Mouse (Mus musculus) liver, embryonic 14 days (tissue): ENCODE measurements around the gene Smtnl1. TPM values are rescaled to one million over a fixed set of nuclear protein-coding genes. Genes with fewer than 3 reads are reported as not detected.

Experiments used
- polyA plus RNA-seq: library from polyadenylated mRNA; depleted of rRNA; stranded (reverse); fragments of >200 nt; gene quantifications from 2 replicates; pipeline ENCODE4 v1.2.3, GENCODE M21; 2012; rRNA removed

Smtnl1 gene
- polyA plus RNA-seq = 0.24 and 0.31 TPM in 2 replicates

DNA sequence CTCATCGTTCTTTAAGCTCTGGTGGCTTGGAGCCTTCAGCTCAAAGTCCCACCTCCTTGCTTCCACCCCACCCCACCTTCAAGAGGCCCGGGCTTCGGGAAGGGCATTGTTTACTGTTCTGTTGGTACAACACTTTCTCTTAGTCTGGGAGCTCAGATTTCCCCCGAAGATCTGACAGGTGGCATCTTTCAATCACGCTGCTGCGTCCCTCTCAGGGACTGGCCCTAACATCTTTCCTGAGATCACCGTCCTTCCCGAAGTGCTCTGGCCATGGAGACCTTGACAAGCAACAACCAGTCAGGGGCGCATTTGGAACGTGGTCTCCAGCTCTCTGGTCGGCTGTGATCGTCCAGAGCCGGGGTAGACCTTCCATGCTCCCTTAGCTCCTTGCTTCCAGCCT lies at the start of gene Smtnl1:
Smtnl1 (minus strand) TSS at position 101 of the 400 bp plus-strand sequence.

DNA sequence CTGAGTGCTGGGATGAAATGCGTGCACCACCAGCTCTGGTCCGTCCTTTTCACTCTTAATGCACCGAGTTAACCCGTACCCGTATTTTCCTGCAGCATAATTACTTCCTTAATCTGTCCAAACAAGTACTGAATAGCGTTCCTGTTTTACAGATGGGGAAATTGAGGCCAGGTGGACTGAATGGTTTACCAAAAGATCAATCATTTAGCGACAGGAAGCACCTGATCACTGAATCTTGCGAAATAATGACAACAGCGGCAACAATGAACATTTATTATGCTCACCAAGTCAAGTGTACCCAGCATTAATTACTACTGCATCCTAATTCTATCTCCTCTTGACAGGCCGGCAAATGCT lies 16.1 kb upstream of the Smtnl1 start, which contains the start of gene Slc43a1:
Slc43a1 (plus strand) TSS at position 258 of the 357 bp plus-strand sequence.

DNA sequence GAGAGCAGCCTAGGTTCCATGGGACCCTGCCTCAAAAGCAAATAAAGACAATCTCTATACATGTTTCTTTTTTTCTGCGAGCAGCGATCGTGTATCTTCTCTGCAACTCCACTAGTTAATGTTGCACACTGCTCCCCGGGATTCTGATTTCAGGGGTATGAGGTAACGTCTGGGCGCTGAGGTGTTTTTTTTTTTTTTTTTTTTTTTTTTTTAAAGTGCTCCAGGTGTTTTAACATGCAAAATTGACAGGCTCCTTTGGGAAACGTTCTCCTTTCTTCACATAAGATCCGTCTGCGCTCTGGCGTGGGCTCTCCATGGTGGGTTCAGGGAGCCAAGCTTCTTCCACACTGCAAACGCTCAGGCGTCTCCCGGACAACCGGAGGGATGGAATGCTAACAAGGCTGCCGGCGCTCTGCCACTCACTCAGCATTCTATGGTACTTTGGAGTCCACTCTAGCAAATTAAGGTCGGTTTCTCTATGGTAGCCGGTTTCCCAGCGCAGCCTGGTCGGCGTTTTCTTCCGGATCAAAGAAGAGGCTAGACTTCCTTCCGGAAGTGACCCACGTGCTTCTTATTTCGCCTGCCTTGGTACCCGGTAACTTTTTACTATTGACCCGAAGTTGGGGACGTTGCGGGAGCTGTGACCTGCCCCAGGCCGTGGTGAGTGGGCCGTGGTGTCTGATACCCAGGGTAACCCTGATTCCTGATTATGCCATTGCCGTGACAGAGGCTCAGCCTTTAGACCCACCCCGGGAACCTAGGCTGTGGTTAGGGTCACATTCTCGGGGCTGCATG lies 4.2 kb upstream of the Smtnl1 start, which contains the start of gene Timm10:
Timm10 (plus strand) TSS at position 510 of the 795 bp plus-strand sequence.

DNA sequence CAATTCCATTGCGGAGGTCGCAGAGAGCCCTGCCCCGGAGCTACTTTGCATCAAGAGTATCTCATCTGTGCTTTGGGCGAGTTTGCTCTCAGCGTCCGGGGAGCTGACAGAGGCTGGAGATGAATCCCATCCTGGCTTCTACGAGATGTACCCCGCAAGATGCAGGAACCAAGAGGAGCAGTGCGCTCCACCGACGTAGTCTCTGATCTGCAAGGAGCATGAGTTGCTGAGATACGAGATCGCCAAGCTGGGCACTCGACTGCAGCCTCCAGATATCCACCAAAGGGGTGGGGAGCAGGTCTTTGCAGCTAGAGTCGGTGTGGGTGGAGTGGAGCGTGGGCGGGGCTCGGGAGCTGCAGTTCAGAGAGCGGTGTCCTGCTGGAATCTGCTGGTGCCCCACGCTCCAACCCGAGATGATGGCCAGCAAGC lies 23.9 kb downstream of the Smtnl1 start, which contains the start of gene Ube2l6:
Ube2l6 (plus strand) TSS at position 336 of the 429 bp plus-strand sequence.

DNA sequence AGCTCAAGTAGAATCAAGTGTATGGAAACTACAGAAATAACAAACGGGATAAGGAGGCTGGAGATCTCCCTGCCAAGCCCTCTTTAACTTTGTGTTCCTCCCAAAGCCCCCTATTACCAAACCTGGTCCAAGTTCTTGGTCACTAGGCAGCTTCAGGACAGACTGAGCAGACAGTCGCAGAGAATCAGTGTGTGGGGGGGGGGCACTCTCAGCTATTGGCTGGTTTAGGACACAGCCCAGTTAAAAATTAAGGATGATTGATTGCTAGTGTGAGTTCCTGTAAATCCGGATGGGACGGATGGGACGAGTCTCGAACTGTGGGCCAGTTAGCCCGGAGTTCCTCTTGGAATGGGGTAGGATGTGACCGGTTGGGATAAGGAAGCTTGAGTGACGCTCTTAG lies 47.2 kb downstream of the Smtnl1 start, which contains the start of gene Serping1:
Serping1 (minus strand) TSS at position 204 of the 400 bp plus-strand sequence.

Other genes starting within 250 kb of the Smtnl1 start
- 17.6 and 18.0 TPM in 2 replicates for gene Ctnnd1, start 171.9 kb downstream of the Smtnl1 start, polyA plus RNA-seq
- gene Btbd18, start 163.6 kb downstream of the Smtnl1 start, polyA plus RNA-seq = 0.01 TPM in 1 of 2 replicates, not detected in the other
- 82.1 and 90.7 TPM in 2 replicates for gene Selenoh, start 151.9 kb downstream of the Smtnl1 start, polyA plus RNA-seq
- not detected in 2 replicates for gene Gm28635, start 144.6 kb downstream of the Smtnl1 start, polyA plus RNA-seq
- 13.3 and 14.8 TPM in 2 replicates for gene Med19, start 144.2 kb downstream of the Smtnl1 start, polyA plus RNA-seq
- gene Tmx2, start 143.5 kb downstream of the Smtnl1 start, polyA plus RNA-seq = 22.9 and 29.3 TPM in 2 replicates
- gene Zdhhc5, start 107.5 kb downstream of the Smtnl1 start, polyA plus RNA-seq = 15.8 and 19.0 TPM in 2 replicates
- gene Clp1, start 95.3 kb downstream of the Smtnl1 start, polyA plus RNA-seq = 26.3 and 32.3 TPM in 2 replicates
- 120 and 145 TPM in 2 replicates for gene Ypel4, start 88.6 kb downstream of the Smtnl1 start, polyA plus RNA-seq
- gene Gm19426, start 79.0 kb downstream of the Smtnl1 start, polyA plus RNA-seq = 1.9 and 2.2 TPM in 2 replicates
- 26.7 and 32.2 TPM in 2 replicates for gene Serping1, start 47.2 kb downstream of the Smtnl1 start, polyA plus RNA-seq
- 288 and 372 TPM in 2 replicates for gene Ube2l6, start 23.8 kb downstream of the Smtnl1 start, polyA plus RNA-seq
- gene Timm10, start 4.3 kb upstream of the Smtnl1 start, polyA plus RNA-seq = 49.6 and 50.0 TPM in 2 replicates
- gene Slc43a1, start 16.2 kb upstream of the Smtnl1 start, polyA plus RNA-seq = 118 and 156 TPM in 2 replicates
- 0.03 and 0.10 TPM in 2 replicates for gene Rtn4rl2, start 64.1 kb upstream of the Smtnl1 start, polyA plus RNA-seq
- gene Slc43a3, start 113.9 kb upstream of the Smtnl1 start, polyA plus RNA-seq = 139 and 165 TPM in 2 replicates
- 61.1 and 78.0 TPM in 2 replicates for gene Prg2, start 157.8 kb upstream of the Smtnl1 start, polyA plus RNA-seq
- gene Prg3, start 165.6 kb upstream of the Smtnl1 start, polyA plus RNA-seq = 4.4 and 5.6 TPM in 2 replicates
- 124 and 132 TPM in 2 replicates for gene Ssrp1, start 214.6 kb upstream of the Smtnl1 start, polyA plus RNA-seq
- 0.23 and 0.31 TPM in 2 replicates for gene P2rx3, start 214.8 kb upstream of the Smtnl1 start, polyA plus RNA-seq
- gene Tnks1bp1, start 225.4 kb upstream of the Smtnl1 start, polyA plus RNA-seq = 2.8 and 3.6 TPM in 2 replicates